Mouse (Mus musculus) heart, embryonic 12.5 days (tissue): ENCODE data around the gene Galnt6. TPM values are rescaled to one million over a fixed set of nuclear protein-coding genes. Genes with fewer than 3 reads are reported as not detected.

ENCODE experiments used
- ATAC-seq: fragments of 200-750 bp; cut with Nextera tagmentation; 2 replicates; pipeline ENCODE4 v1.8.0; 2017; ENCODE audit warnings: moderate TSS enrichment, moderate library complexity; ENCODE audit not compliant: insufficient number of reproducible peaks, low FRiP score
- H3K27ac ChIP-seq: fragments of 300-500 bp; sonication (generic); 2 replicates; pipeline ENCODE4 v1.5.1; 2016; ENCODE audit warnings: mild to moderate bottlenecking, moderate library complexity; ENCODE audit not compliant: poor library complexity, severe bottlenecking
- H3K27me3 ChIP-seq: fragments of 300-500 bp; sonication (generic); replicated peaks from 2 replicates; pipeline ENCODE4 v1.6.1; 2016; ENCODE audit warnings: mild to moderate bottlenecking, moderate library complexity
- H3K36me3 ChIP-seq: fragments of 300-500 bp; sonication (generic); 2 replicates; pipeline ENCODE4 v1.6.1; 2016; ENCODE audit warnings: mild to moderate bottlenecking, moderate library complexity
- H3K4me1 ChIP-seq: fragments of 300-500 bp; sonication (generic); replicated peaks from 2 replicates; pipeline ENCODE4 v1.6.1; 2016; ENCODE audit warnings: mild to moderate bottlenecking
- H3K4me2 ChIP-seq: fragments of 300-500 bp; sonication (generic); 2 replicates; pipeline ENCODE4 v1.6.1; 2016; ENCODE audit warnings: mild to moderate bottlenecking, moderate library complexity
- H3K4me3 ChIP-seq: fragments of 300-500 bp; sonication (generic); 2 replicates; pipeline ENCODE4 v1.5.1; 2016; ENCODE audit warnings: mild to moderate bottlenecking
- H3K9ac ChIP-seq: fragments of 300-500 bp; sonication (generic); 2 replicates; pipeline ENCODE4 v1.6.1; 2016; ENCODE audit warnings: mild to moderate bottlenecking, moderate library complexity
- H3K9me3 ChIP-seq: fragments of 300-500 bp; sonication (generic); replicated peaks from 2 replicates; pipeline ENCODE4 v1.6.1; 2016; ENCODE audit warnings: mild to moderate bottlenecking, moderate library complexity
- WGBS: fragments of 180-500 bp; shearing (Covaris S2); methylation state at CpG from one replicate; pipeline ENCODE4 v1.1.7; 2016; 5-methylcytosine and 5-hydroxymethylcytosine counted together
- polyA plus RNA-seq: library from polyadenylated mRNA; unstranded; fragments of >200 nt; fragmentation: Nextera tagmentation; extraction: Ambion mirVana; gene quantifications from 2 replicates; pipeline ENCODE4 v1.2.1, GENCODE M21; 2016

Gene Galnt6
- polyA plus RNA-seq, 1 experiment from 2014 or later = 0.14 TPM

DNA sequence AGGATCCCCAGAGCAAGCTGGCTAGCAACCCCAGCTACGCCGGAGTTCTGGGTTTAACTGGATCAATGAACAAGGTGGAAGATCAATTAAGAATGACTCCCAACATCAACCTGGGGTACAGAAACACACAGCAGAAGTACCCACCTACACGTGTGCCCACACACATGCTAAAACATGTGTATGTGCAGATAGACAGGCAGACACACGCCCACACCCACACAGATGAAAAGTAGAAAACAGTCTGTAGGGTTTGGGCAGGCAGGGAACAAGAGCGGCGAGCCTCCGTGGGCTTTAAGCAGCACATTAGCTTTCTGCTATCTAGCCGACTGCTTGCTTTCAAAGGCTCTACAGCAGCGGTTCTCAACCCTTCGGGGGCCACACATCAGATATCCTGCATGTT lies 28.1 kb downstream of the Galnt6 start:
- H3K9me3 ChIP-seq = no peaks in the 10 kb centered on the region
- ATAC-seq = no peak
- 57% methylated on average over 10 of the region's 10 CpGs for WGBS
- no peak overlapping the region for H3K27ac ChIP-seq
- H3K4me1 ChIP-seq = peaks cover 7% of the 10 kb centered on the region; the same call in 1 of the 2 replicates
- no peak overlapping the region for H3K4me3 ChIP-seq
- no peaks in the 10 kb centered on the region for H3K36me3 ChIP-seq
- peaks cover 59% of the 10 kb centered on the region for H3K27me3 ChIP-seq
- H3K4me2 ChIP-seq = no peak overlapping the region
- no peak overlapping the region for H3K9ac ChIP-seq

DNA sequence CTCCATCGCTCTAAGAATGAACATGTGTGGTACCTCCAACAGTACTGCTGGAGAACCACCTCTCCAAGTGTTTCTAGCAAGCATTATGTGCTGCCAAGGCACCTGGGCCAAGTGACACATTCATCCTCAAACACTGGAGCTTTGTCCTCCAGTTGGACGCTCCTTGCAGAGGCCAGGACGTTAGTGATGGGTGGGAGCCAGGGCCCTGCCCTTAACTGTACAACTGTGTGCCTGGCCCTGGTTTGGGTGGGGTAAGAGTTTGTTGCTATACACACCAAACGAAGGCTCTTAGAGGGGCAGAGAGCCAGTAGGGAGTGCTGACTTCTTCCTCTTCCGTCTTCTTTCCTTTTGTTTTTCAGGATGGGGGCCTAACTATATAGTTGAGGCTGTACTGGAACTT lies 28.8 kb downstream of the Galnt6 start:
- H3K9me3 ChIP-seq = no peaks in the 10 kb centered on the region
- H3K4me2 ChIP-seq = no peak overlapping the region
- 64% methylated on average over 5 of the region's 5 CpGs for WGBS
- no peak overlapping the region for H3K4me3 ChIP-seq
- H3K9ac ChIP-seq = no peak overlapping the region
- no peak overlapping the region for H3K27ac ChIP-seq
- no peak for ATAC-seq
- no peaks in the 10 kb centered on the region for H3K36me3 ChIP-seq
- peaks cover 62% of the 10 kb centered on the region for H3K27me3 ChIP-seq
- peaks cover 7% of the 10 kb centered on the region; the same call in 1 of the 2 replicates for H3K4me1 ChIP-seq

DNA sequence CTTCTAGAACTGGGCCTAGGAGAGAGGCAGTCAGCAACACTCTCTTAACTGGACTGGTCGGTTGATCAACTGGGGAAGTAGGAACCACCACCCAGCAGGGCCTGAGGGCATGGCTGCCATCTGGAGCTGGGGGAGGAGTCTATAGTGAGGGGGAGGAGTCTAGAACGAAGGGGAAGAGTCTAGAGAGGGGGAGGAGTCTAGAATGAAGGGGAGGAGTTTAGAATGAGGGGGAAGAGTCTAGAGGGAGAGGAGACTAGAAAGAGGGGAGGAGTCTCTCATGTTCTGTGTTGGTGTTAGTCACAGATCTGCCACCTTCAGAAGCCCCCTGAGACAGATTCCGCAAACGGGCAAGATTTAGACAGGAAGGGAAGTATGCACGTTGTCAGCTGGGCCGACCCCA lies 29.8 kb downstream of the Galnt6 start:
- no peak for ATAC-seq
- Histone ChIP-seq H3K9me3 (no peaks in the 10 kb centered on the region), H3K4me2 (no peak overlapping the region), H3K4me1 (peaks cover 7% of the 10 kb centered on the region; the same call in 1 of the 2 replicates), H3K9ac (no peak overlapping the region), H3K27me3 (peaks cover 55% of the 10 kb centered on the region), H3K27ac (no peak overlapping the region), H3K4me3 (no peak overlapping the region), H3K36me3 (no peaks in the 10 kb centered on the region)
- 68% methylated on average over 6 of the region's 6 CpGs for WGBS

DNA sequence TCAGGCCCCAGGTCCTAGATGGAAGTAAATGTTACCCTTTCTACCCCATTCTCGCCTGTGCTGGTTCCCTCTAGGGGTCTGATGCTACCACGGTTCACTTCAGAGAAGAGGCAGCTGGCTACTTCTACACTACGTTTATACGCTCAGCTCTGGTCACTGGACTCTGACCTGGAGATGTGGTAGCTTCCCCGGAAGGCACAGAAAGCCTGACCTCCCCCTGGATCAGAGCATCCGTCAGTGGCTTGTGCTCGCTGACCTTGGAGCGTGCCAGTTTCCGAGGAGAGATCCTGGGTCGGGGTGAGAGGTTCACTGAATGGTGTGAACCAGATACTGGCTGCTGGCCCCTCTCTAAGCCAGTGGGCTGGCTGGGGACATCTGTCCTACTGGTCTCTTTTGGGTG lies 31.1 kb downstream of the Galnt6 start:
- H3K36me3 ChIP-seq = no peaks in the 10 kb centered on the region
- ATAC-seq = no peak
- H3K4me1 ChIP-seq = no peaks in the 10 kb centered on the region
- H3K9me3 ChIP-seq = no peaks in the 10 kb centered on the region
- H3K27me3 ChIP-seq = peaks cover 47% of the 10 kb centered on the region
- H3K4me3 ChIP-seq = no peak overlapping the region
- H3K27ac ChIP-seq = no peak overlapping the region
- H3K9ac ChIP-seq = no peak overlapping the region
- 73% methylated on average over 10 of the region's 10 CpGs for WGBS
- no peak overlapping the region for H3K4me2 ChIP-seq

DNA sequence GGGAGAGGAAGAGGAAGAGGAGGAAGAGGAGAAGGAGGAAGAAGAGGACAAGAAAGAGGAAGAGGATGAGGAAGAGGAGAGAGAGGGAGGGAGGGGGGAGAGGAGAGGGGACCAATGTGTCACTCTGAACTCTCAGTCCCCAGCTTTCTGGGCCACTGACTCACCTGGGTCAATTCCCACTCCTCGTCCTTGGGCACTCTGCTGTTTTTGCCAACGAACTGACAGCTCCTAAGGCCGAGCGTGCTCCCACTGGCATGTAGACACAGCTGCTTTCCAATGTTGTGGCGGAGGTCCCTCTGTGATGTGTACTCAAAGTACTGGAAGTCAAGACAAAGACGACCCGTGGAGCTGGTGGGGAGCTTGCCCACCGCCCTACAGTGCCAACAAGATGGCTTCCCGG lies 34.8 kb downstream of the Galnt6 start:
- peaks cover 25% of the 10 kb centered on the region; the same call in 1 of the 2 replicates for H3K27me3 ChIP-seq
- H3K27ac ChIP-seq = no peak overlapping the region
- H3K9me3 ChIP-seq = peaks cover 6% of the 10 kb centered on the region
- H3K4me2 ChIP-seq = no peak overlapping the region
- no peak overlapping the region for H3K4me3 ChIP-seq
- peaks cover 7% of the 10 kb centered on the region for H3K4me1 ChIP-seq
- 88% methylated on average over 9 of the region's 9 CpGs for whole genome bisulfite sequencing
- no peak overlapping the region for H3K9ac ChIP-seq
- no peak for ATAC-seq
- peaks cover 5% of the 10 kb centered on the region; the same call in 1 of the 2 replicates for H3K36me3 ChIP-seq

DNA sequence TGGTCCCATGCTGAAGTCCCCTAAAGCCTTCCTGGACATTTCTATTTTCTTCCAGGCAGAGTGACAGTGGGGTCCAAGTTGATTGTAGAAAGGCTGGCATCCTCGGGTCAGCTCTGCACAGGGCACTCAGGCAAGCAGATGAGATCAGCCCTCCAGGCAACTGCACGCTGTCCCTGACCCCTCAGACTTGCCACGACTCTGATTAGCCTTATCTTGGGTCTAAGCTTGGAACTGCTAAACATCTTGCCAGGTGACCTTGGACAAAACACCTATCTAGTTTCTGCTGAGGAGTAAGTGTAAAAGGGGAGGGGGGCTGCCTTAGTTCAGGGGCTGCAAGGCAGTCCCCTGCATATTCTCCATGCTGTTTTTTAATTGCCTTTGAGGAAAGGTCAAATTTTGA lies 37.2 kb downstream of the Galnt6 start:
- no peak for ATAC-seq
- Histone ChIP-seq H3K9me3 (peaks cover 6% of the 10 kb centered on the region), H3K27me3 (peaks cover 16% of the 10 kb centered on the region; the same call in 1 of the 2 replicates), H3K36me3 (peaks cover 5% of the 10 kb centered on the region; the same call in 1 of the 2 replicates), H3K9ac (no peak overlapping the region), H3K27ac (no peak overlapping the region), H3K4me2 (no peak overlapping the region), H3K4me3 (no peak overlapping the region), H3K4me1 (peaks cover 15% of the 10 kb centered on the region)
- WGBS = 27% methylated on average over 3 of the region's 3 CpGs

DNA sequence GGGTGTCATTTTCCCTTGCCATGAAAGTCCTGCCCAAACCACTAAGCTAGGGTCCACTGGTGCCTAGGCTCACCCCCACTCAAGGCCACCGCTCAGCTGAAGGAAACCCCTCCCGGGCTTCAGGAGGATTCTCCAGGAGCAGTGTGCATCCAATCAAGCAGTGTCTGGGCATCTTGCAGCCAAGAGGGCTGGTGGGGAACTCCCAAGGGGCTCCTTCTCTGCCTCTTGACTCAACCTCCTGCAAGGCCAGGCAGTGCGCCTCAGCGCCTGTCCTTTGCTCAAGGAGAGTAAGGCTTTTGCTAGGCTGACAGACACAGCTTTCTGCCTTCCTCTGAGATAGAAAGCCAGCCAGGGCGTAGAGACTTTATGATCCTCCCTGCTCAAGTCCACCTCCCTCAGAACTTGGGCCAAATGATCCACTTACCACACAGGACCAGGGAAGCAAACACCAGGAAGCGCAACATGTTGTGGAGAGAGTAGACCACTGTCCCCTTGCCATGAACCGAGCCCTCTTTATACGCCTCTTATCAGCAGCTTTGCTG lies 41.7 kb downstream of the Galnt6 start, which contains the start of gene Cela1:
TSS of gene Cela1 (minus strand) at position 492 of the 542 bp plus-strand sequence.
- peaks cover 5% of the 10 kb centered on the region; the same call in 1 of the 2 replicates for H3K36me3 ChIP-seq
- no peak within 1 kb of the TSS for H3K27ac ChIP-seq
- no peak for ATAC-seq
- H3K9ac ChIP-seq = no peak within 1 kb of the TSS
- peaks cover 18% of the 10 kb centered on the region for H3K27me3 ChIP-seq
- H3K4me1 ChIP-seq = peaks cover 29% of the 10 kb centered on the region
- WGBS = 68% methylated on average over 8 of the region's 8 CpGs
- 0 out of 2 replicates have a peak within 1 kb of the TSS, but pooled peaks have one; percentile 14 for H3K4me2 ChIP-seq
- H3K9me3 ChIP-seq = peaks cover 6% of the 10 kb centered on the region
- H3K4me3 ChIP-seq = no peak within 1 kb of the TSS

DNA sequence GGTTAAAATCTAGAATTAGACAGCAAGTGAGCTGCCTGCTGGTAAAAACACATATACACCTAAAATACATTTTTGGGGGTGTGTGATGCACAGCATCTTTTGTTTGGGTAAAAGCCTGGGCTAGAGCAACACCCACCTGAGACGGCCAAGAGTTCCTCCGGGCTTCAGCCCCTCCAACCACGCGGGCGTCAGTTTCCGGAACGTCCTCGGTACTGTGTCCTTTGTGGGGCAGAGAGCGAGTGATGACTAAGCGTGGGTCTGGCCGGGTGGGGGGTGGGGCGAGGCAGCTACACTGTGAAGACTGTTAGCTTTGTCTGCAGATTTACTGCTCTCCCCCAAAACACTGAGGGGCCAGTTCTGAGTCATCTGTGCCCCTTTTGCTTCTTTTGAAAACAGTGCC lies 42.2 kb downstream of the Galnt6 start:
- Histone ChIP-seq H3K9ac (no peak overlapping the region), H3K9me3 (peaks cover 6% of the 10 kb centered on the region), H3K27me3 (peaks cover 18% of the 10 kb centered on the region), H3K36me3 (peaks cover 5% of the 10 kb centered on the region; the same call in 1 of the 2 replicates), H3K4me3 (no peak overlapping the region), H3K4me2 (0 out of 2 replicates have a peak overlapping the region, but pooled peaks have one; percentile 14), H3K27ac (no peak overlapping the region), H3K4me1 (peaks cover 26% of the 10 kb centered on the region)
- ATAC-seq = no peak
- 43% methylated on average over 12 of the region's 12 CpGs for WGBS

DNA sequence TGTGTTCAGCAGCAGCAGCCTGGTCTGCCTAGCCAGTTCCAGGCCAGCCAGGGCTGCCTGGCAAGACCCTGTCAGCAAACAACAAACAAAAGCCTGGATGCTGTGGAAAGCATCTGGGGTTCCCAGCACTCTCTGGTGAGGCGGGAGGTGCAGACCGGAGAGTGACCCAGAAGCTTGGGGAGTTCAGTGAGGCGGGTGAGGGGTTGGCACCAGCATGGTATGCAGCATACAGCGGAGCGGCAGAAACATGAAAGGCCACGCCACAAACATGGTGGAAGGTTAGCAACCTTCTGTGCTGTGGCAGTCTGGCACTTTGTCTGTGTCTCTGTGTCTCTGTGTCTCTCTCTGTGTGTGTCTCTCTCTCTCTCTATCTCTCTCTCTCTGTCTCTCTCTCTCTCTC lies 42.7 kb downstream of the Galnt6 start:
- WGBS = 89% methylated on average over 6 of the region's 6 CpGs
- no peak for ATAC-seq

DNA sequence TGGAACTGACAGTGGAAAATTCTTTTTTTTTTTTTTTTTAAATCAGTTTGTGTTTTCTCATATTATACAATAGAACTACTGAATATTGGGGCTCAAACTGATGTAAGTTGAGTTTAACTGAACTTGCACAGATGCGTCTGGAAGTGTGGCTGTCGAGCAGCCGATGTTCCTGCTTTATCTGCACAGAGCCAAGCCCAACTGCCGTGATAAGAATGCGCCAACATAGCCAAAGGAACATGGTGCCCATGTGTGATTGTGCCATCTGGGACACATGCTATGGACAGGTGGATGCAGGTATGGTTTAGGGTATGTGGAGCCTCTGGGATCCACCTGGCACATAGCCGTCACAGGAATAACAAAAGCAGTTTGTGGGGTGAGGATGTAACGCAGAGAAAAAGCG lies 43.3 kb downstream of the Galnt6 start:
- ATAC-seq = no peak
- Histone ChIP-seq H3K27me3 (peaks cover 18% of the 10 kb centered on the region), H3K4me3 (no peak overlapping the region), H3K36me3 (peaks cover 5% of the 10 kb centered on the region; the same call in 1 of the 2 replicates), H3K4me1 (peaks cover 23% of the 10 kb centered on the region), H3K27ac (no peak overlapping the region), H3K4me2 (no peak overlapping the region), H3K9me3 (peaks cover 6% of the 10 kb centered on the region), H3K9ac (no peak overlapping the region)
- WGBS = 69% methylated on average over 8 of the region's 8 CpGs

More for the DNA sequence above, 42.7 kb downstream of the Galnt6 start:
- Histone ChIP-seq H3K27me3 (peaks cover 18% of the 10 kb centered on the region), H3K27ac (no peak overlapping the region), H3K9ac (no peak overlapping the region), H3K9me3 (peaks cover 6% of the 10 kb centered on the region), H3K36me3 (peaks cover 5% of the 10 kb centered on the region; the same call in 1 of the 2 replicates), H3K4me3 (no peak overlapping the region), H3K4me2 (no peak overlapping the region), H3K4me1 (peaks cover 23% of the 10 kb centered on the region)

DNA sequence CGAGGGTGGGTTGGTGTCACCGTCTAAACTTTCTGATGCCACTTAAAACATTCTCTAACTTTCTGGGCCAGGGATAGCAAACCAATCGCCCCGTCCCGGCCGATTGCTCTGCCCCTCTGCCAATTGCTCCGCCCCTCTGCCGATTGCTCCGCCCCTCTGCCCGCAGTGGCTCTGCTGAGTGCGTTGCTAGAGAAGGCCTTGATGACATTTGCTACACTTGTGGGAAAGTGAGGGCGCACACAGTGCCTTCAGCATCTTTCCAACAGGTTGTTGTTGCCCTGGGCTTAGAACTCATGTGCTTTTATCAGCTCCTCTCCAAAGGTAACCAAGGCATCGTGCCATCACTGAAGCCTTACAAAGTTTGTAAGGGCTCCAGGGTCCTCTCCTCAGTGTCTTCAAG lies 43.9 kb downstream of the Galnt6 start:
- H3K4me2 ChIP-seq = no peak overlapping the region
- 22% methylated on average over 13 of the region's 13 CpGs for WGBS
- H3K4me3 ChIP-seq = no peak overlapping the region
- H3K9ac ChIP-seq = no peak overlapping the region
- peaks cover 23% of the 10 kb centered on the region for H3K4me1 ChIP-seq
- no peak for ATAC-seq
- H3K27ac ChIP-seq = no peak overlapping the region
- peaks cover 3% of the 10 kb centered on the region for H3K9me3 ChIP-seq
- H3K27me3 ChIP-seq = peaks cover 18% of the 10 kb centered on the region
- peaks cover 2% of the 10 kb centered on the region; the same call in 1 of the 2 replicates for H3K36me3 ChIP-seq

DNA sequence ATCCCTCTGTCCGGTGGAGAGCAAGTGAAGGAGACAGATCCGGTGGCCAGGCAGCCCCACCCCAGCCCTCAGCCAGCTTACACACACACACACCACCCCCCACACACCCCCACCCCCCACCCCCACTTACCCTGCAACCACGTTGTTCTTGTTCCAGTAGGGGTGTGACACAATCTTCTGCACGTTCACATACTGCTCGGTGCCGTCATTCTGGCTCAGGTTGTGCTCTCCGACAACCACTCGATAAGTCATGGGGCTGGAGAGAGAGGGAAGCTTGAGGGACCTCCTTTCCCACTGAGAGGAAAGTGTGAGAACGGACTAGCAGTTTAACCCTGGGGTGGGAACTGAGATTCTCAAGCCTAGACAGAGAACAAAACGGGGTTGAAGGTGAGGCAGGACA lies 44.7 kb downstream of the Galnt6 start:
- no peak overlapping the region for H3K4me3 ChIP-seq
- H3K4me2 ChIP-seq = no peak overlapping the region
- H3K4me1 ChIP-seq = peaks cover 23% of the 10 kb centered on the region
- no peak overlapping the region for H3K27ac ChIP-seq
- no peak for ATAC-seq
- no peaks in the 10 kb centered on the region for H3K9me3 ChIP-seq
- no peak overlapping the region for H3K9ac ChIP-seq
- H3K36me3 ChIP-seq = no peaks in the 10 kb centered on the region
- 49% methylated on average over 10 of the region's 10 CpGs for WGBS
- H3K27me3 ChIP-seq = peaks cover 18% of the 10 kb centered on the region
